Mouse (Mus musculus) A20 (cell line): ENCODE data around the gene Raet1e.
A peak's percentile ranks its signal among the peaks of the same experiment; 100 is the strongest.
"Not testable (repeated sequence)": the region's sequence is repeated elsewhere in the genome, so short reads cannot be mapped to it uniquely, and the experiment has no call there.

Experiments
- DNase-seq: peaks from one replicate; pipeline ENCODE4 v3.0.0-alpha.2; 2011; ENCODE audit warnings: low read depth, low spot score

The Raet1e gene

GRCm38 (mm10) chr10:22361415-22362352 is 203.3 kb downstream of the Raet1e start:
- DNase-seq: peak; percentile 69

GRCm38 (mm10) chr10:22362466-22362865 is 204.1 kb downstream of the Raet1e start:
- not testable (repeated sequence) for DNase-seq

- not testable (repeated sequence) for DNase-seq
These were observed 206.5 kb downstream of the Raet1e start for GRCm38 (mm10) chr10:22364915-22365314.

- not testable (repeated sequence) for DNase-seq
These were observed 222.9 kb downstream of the Raet1e start for GRCm38 (mm10) chr10:22381226-22381625.

- DNase-seq: not testable (repeated sequence)
These were observed 231.8 kb downstream of the Raet1e start for GRCm38 (mm10) chr10:22390146-22390545.

- not testable (repeated sequence) for DNase-seq
These were observed 233.2 kb downstream of the Raet1e start for GRCm38 (mm10) chr10:22391616-22392015.

- DNase-seq: not testable (repeated sequence)
These were observed 234.9 kb downstream of the Raet1e start for GRCm38 (mm10) chr10:22393028-22393824.

GRCm38 (mm10) chr10:22396680-22397079 is 238.3 kb downstream of the Raet1e start:
- DNase-seq: not testable (repeated sequence)

GRCm38 (mm10) chr10:22402225-22402917 is 244.0 kb downstream of the Raet1e start:
- DNase-seq: peak; percentile 42

- DNase-seq: not testable (repeated sequence)
These were observed 255.5 kb downstream of the Raet1e start for GRCm38 (mm10) chr10:22413702-22414494.
